ENCODE assay signal across 11 mouse cellular contexts in genomic region chr8:91171605-91172004, GRCm38 (mm10). TPM values are rescaled to one million over a fixed set of nuclear protein-coding genes. Genes with fewer than 3 reads are reported as not detected.
A peak's percentile ranks its signal among the peaks of the same experiment; 100 is the strongest.
DNase-seq lines count a peak whose midpoint lies in the region; ATAC-seq lines count a peak whose summit lies in the region.
"Had no signal": no experiment of that assay in that cellular context is flagged by ENCODE, and none has a peak within 500 bp of the region (broad histone marks: within the 10 kb centered on the region; RNA-seq: fewer than 3 reads in every experiment).

No protein-coding gene starts in this region.

- no peaks in the 10 kb centered on the region for H3K4me1 ChIP-seq in embryonic facial prominence, embryonic 14.5 days (ENCODE audit: control insufficient read depth, insufficient read depth, low read length)
- peaks cover 21% of the 10 kb centered on the region for H3K4me1 ChIP-seq in hindbrain, embryonic 15.5 days (replicated peaks)
- peaks cover 23% of the 10 kb centered on the region for H3K4me1 ChIP-seq in midbrain, embryonic 15.5 days

- H3K9me3 ChIP-seq in embryonic facial prominence, embryonic 14.5 days (ENCODE audit: control insufficient read depth, low read length), result no peaks in the 10 kb centered on the region
- no peaks in the 10 kb centered on the region for H3K9me3 ChIP-seq in hindbrain, embryonic 15.5 days
- no peaks in the 10 kb centered on the region for H3K9me3 ChIP-seq in midbrain, embryonic 15.5 days

- H3K9ac ChIP-seq in embryonic facial prominence, embryonic 14.5 days (ENCODE audit: low read depth, low read length), result no peak overlapping the region
- no peak overlapping the region for H3K9ac ChIP-seq in hindbrain, embryonic 15.5 days
- H3K9ac ChIP-seq in midbrain, embryonic 15.5 days, result no peak overlapping the region
- H3K9ac ChIP-seq: lung, embryonic 14.5 days had no signal

- 33% methylated on average over 13 of the region's 13 CpGs for WGBS in embryonic facial prominence, embryonic 14.5 days
- WGBS in hindbrain, embryonic 15.5 days, result 26% methylated on average over 13 of the region's 13 CpGs
- 29% methylated on average over 13 of the region's 13 CpGs for WGBS in midbrain, embryonic 15.5 days

- H3K4me2 ChIP-seq in embryonic facial prominence, embryonic 14.5 days (ENCODE audit: low read depth, low read length), result no peak overlapping the region
- H3K4me2 ChIP-seq in hindbrain, embryonic 15.5 days, result peak overlapping the region; percentile 49; the same call in 1 of the 2 replicates
- peak overlapping the region; percentile 20 for H3K4me2 ChIP-seq in midbrain, embryonic 15.5 days
- H3K4me2 ChIP-seq: lung, embryonic 14.5 days had no signal

- H3K27me3 ChIP-seq in embryonic facial prominence, embryonic 14.5 days (replicated peaks; ENCODE audit: control insufficient read depth, insufficient read depth, low read length), result no peaks in the 10 kb centered on the region
- H3K27me3 ChIP-seq in hindbrain, embryonic 15.5 days, result no peaks in the 10 kb centered on the region
- no peaks in the 10 kb centered on the region for H3K27me3 ChIP-seq in midbrain, embryonic 15.5 days (replicated peaks)

- no peak overlapping the region for H3K4me3 ChIP-seq in embryonic facial prominence, embryonic 14.5 days (ENCODE audit: low read depth, low read length)
- H3K4me3 ChIP-seq in hindbrain, embryonic 15.5 days, result no peak overlapping the region
- no peak overlapping the region for H3K4me3 ChIP-seq in midbrain, embryonic 15.5 days

- no peaks in the 10 kb centered on the region for H3K36me3 ChIP-seq in embryonic facial prominence, embryonic 14.5 days (ENCODE audit: control insufficient read depth, insufficient read depth, low read length)
- H3K36me3 ChIP-seq in hindbrain, embryonic 15.5 days, result no peaks in the 10 kb centered on the region
- no peaks in the 10 kb centered on the region for H3K36me3 ChIP-seq in midbrain, embryonic 15.5 days (replicated peaks)

- no peak overlapping the region for H3K27ac ChIP-seq in embryonic facial prominence, embryonic 14.5 days (replicated peaks; ENCODE audit: low read depth, low read length)
- 0 out of 2 replicates have a peak overlapping the region, but pooled peaks have one; percentile 13 for H3K27ac ChIP-seq in hindbrain, embryonic 15.5 days (replicated peaks)
- H3K27ac ChIP-seq in midbrain, embryonic 15.5 days, result peak overlapping the region; percentile 56; the same call in 1 of the 2 replicates

- peak; percentile 63; the same call in 1 of the 2 replicates for ATAC-seq in embryonic facial prominence, embryonic 14.5 days (ENCODE audit: low read depth)
- peak; percentile 66 for ATAC-seq in hindbrain, embryonic 15.5 days (ENCODE audit: low FRiP score, low read depth)
- peak; percentile 75 for ATAC-seq in midbrain, embryonic 15.5 days (replicated peaks)

- peak; percentile 54 for DNase-seq in embryo, embryonic 11 days
- DNase-seq in embryonic facial prominence, embryonic 14.5 days (ENCODE audit: low spot score), result peak; percentile 59
- no peak for DNase-seq in urinary bladder, postnatal 4 days (ENCODE audit: low spot score in 2 of 2)
- no peak for DNase-seq in c-Kit-positive CD71-positive TER-119-positive erythroid progenitor cells, embryonic 14.5 days (ENCODE audit: low spot score)
- DNase-seq in testis, postnatal 10 days (ENCODE audit: low spot score), result no peak
- DNase-seq: cerebellum, postnatal 14 days; heart, postnatal 4 days; left cerebral cortex, postnatal 4 days; lung, embryonic 14.5 days had no signal

RNA-seq across cellular contexts. Expression of gene Aktip, which starts 28.2 kb away (rescaled TPM):
- polyA plus RNA-seq in embryonic facial prominence, embryonic 14.5 days (2014; fragmentation: Nextera tagmentation; extraction: Ambion mirVana), result 57.3 and 58.5 TPM in 2 replicates
- polyA plus RNA-seq in hindbrain, embryonic 15.5 days (2015; fragmentation: Nextera tagmentation; extraction: Ambion mirVana), result 124 and 129 TPM in 2 replicates
- polyA plus RNA-seq in midbrain, embryonic 15.5 days (2015; fragmentation: Nextera tagmentation; extraction: Ambion mirVana), result 135 and 140 TPM in 2 replicates

Comparison
In these comparisons a context has a peak if more than half of its experiments do, and no peak if none do; other contexts are left out.
1. DNase-seq: peak in embryo, embryonic 11 days (single experiment) and embryonic facial prominence, embryonic 14.5 days (single experiment); none in urinary bladder, postnatal 4 days (0 of 2), c-Kit-positive CD71-positive TER-119-positive erythroid progenitor cells, embryonic 14.5 days (single experiment) and testis, postnatal 10 days (single experiment).
2. Peak in every context shown above with its lines, with median percentiles within 50 percentile points of each other: ATAC-seq.